Mouse (Mus musculus) intestine, embryonic 16.5 days (tissue): ENCODE results near the gene Armc10. TPM values are rescaled to one million over a fixed set of nuclear protein-coding genes. Genes with fewer than 3 reads are reported as not detected.
"Not testable (repeated sequence)": the region's sequence is repeated elsewhere in the genome, so short reads cannot be mapped to it uniquely, and the experiment has no call there.

Source experiments
- ATAC-seq: fragments of 200-750 bp; cut with Nextera tagmentation; 2 replicates; pipeline ENCODE4 v1.8.0; 2017; ENCODE audit warnings: moderate TSS enrichment, moderate library complexity
- H3K27ac ChIP-seq: fragments of 300-500 bp; sonication (generic); 2 replicates; pipeline ENCODE4 v1.5.1; 2014; ENCODE audit warnings: mild to moderate bottlenecking, low read length
- H3K27me3 ChIP-seq: fragments of 300-500 bp; sonication (generic); replicated peaks from 2 replicates; pipeline ENCODE4 v1.6.1; 2014; ENCODE audit warnings: low read length, control low read depth, mixed read lengths; ENCODE audit not compliant: control insufficient read depth, insufficient read depth
- H3K36me3 ChIP-seq: fragments of 300-500 bp; sonication (generic); 2 replicates; pipeline ENCODE4 v1.6.1; 2014; ENCODE audit warnings: low read length, control low read depth; ENCODE audit not compliant: control insufficient read depth, insufficient read depth
- H3K4me1 ChIP-seq: fragments of 300-500 bp; sonication (generic); 2 replicates; pipeline ENCODE4 v1.6.1; 2014; ENCODE audit warnings: low read length, control low read depth, mixed read lengths; ENCODE audit not compliant: control insufficient read depth, insufficient read depth
- H3K4me2 ChIP-seq: fragments of 300-500 bp; sonication (generic); 2 replicates; pipeline ENCODE4 v1.6.1; 2014; ENCODE audit warnings: low read depth, low read length, control low read depth
- H3K4me3 ChIP-seq: fragments of 300-500 bp; sonication (generic); 2 replicates; pipeline ENCODE4 v1.5.1; 2014; ENCODE audit warnings: mild to moderate bottlenecking, low read length
- H3K9ac ChIP-seq: fragments of 300-500 bp; sonication (generic); 2 replicates; pipeline ENCODE4 v1.6.1; 2014; ENCODE audit warnings: low read depth, low read length
- H3K9me3 ChIP-seq: fragments of 300-500 bp; sonication (generic); 2 replicates; pipeline ENCODE4 v1.6.1; 2016; ENCODE audit warnings: low read length, control low read depth; ENCODE audit not compliant: control insufficient read depth
- WGBS: fragments of 180-500 bp; shearing (Covaris S2); extraction: QIAGEN DNeasy Blood & Tissue Kit; methylation state at CpG from one replicate; pipeline ENCODE4 v1.1.7; 2014; 5-methylcytosine and 5-hydroxymethylcytosine counted together
- polyA plus RNA-seq: library from polyadenylated mRNA; unstranded; fragments of >200 nt; fragmentation: Nextera tagmentation; extraction: Ambion mirVana; gene quantifications from 2 replicates; pipeline ENCODE4 v1.2.1, GENCODE M21; 2015

The Armc10 gene
- polyA plus RNA-seq, 1 experiment from 2014 or later, result 31.2 TPM

DNA sequence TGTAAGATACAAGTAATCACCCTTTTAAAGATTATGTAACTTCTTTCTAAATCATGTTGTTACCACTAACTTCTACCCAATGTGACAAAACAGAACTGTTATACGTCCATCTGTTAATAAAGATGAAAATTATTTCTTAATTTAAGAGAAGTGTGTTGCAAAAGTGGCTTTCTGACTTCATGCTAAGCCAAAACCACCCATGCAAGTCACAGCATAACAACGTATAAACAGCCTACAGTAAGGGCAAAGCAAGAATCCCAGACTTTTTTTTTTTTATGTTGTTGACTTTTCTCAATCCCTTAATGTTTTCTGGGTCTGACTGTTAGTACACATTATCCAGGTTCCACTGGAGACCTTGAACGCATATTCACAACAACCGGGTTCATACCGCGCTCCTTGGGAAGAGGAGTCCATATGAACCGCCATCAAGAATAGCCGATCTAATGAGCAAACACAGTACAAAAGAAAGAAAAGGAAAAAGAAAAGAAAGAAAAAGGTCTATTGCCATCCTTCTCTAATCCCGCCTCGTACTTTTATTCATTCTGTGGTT lies 54.7 kb downstream of the Armc10 start:
- no peaks in the 10 kb centered on the region for H3K9me3 ChIP-seq
- H3K36me3 ChIP-seq, result no peaks in the 10 kb centered on the region
- WGBS, result 14% methylated on average over 10 of the region's 10 CpGs
- H3K27me3 ChIP-seq, result no peaks in the 10 kb centered on the region
- H3K4me1 ChIP-seq, result no peaks in the 10 kb centered on the region; the same call in 1 of the 2 replicates
- H3K4me3 ChIP-seq, result peak overlapping the region; percentile 73
- no peak overlapping the region for H3K27ac ChIP-seq
- H3K4me2 ChIP-seq, result peak overlapping the region; percentile 87
- no peak for ATAC-seq
- H3K9ac ChIP-seq, result no peak overlapping the region

DNA sequence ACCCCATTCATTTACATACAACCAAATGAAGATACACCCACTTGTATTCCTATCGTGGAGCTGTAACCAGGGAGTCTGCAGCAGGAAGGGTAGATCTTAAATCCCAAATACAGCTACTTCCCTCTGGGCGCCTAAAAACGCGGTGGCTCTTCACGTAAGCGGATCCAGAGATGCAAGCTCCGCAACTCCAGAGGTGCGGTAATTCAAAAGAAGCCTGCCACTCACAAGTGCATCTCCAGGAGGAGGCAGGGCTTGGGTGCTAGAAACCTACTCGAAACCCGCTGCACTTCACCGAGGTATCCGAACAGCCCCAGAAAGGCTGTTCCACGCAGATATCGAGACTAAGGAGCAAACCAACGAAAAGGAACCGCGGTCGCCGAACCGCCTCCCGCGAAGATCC lies 55.3 kb downstream of the Armc10 start:
- Histone ChIP-seq H3K27ac (peak overlapping the region; percentile 43), H3K9ac (peak overlapping the region; percentile 67), H3K9me3 (no peaks in the 10 kb centered on the region), H3K27me3 (no peaks in the 10 kb centered on the region), H3K4me3 (peak overlapping the region; percentile 73), H3K4me2 (peak overlapping the region; percentile 87), H3K4me1 (no peaks in the 10 kb centered on the region; the same call in 1 of the 2 replicates), H3K36me3 (no peaks in the 10 kb centered on the region)
- peak; percentile 58 for ATAC-seq
- 0% methylated on average over 22 of the region's 22 CpGs for WGBS

DNA sequence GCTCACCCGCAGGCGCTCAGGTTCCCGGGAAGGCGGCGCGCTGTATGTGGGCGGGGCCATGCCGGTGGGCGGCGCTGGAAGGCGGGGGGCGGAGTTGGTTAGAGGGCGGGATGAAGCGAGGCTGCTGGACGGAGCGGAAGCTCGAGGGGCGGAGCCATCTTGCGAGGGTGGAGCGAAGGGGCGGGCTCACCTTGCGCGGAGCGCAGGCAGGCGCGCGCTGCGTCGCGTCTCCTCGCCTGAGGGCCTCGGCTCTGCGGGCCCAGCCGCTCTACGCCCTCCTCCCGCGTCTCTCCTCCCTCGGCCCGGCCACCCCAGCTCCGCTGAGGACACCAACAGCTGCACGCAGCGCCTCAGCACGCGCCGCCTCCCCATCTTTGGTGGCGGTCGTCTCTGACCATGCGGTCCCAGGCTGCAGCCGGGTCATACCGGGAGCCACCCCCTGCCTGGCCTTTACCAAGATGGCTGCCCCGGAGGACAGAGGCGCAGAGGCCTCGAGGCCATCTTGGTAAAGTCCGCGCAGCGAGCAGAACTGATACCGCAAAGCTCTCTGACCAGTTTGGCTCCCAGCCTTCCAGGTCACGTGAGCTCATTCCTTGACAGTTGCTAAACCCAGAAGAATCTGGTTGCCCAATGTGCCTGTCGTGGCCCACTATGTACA lies 55.9 kb downstream of the Armc10 start, which contains the start of gene Napepld:
TSS of gene Napepld (minus strand) at position 46 of the 658 bp plus-strand sequence.
- peak within 1 kb of the TSS; percentile 73 for H3K4me3 ChIP-seq
- no peaks in the 10 kb centered on the region for H3K27me3 ChIP-seq
- under 1% methylated on average over 53 of the region's 59 CpGs for WGBS
- no peaks in the 10 kb centered on the region for H3K36me3 ChIP-seq
- H3K27ac ChIP-seq, result peak within 1 kb of the TSS; percentile 97
- peak; percentile 99 for ATAC-seq
- H3K4me2 ChIP-seq, result peak within 1 kb of the TSS; percentile 87
- peak within 1 kb of the TSS; percentile 95 for H3K9ac ChIP-seq
- no peaks in the 10 kb centered on the region for H3K9me3 ChIP-seq
- H3K4me1 ChIP-seq, result no peaks in the 10 kb centered on the region; the same call in 1 of the 2 replicates

- Histone ChIP-seq H3K4me1 (no peaks in the 10 kb centered on the region; the same call in 1 of the 2 replicates), H3K4me3 (peak overlapping the region; percentile 73), H3K9me3 (no peaks in the 10 kb centered on the region), H3K27me3 (no peaks in the 10 kb centered on the region), H3K9ac (peak overlapping the region; percentile 95), H3K27ac (peak overlapping the region; percentile 97), H3K36me3 (no peaks in the 10 kb centered on the region), H3K4me2 (peak overlapping the region; percentile 70)
- WGBS, result 58% methylated on average over 2 of the region's 2 CpGs
- no peak for ATAC-seq
Observed at GRCm38 (mm10) chr5:21702009-21702364, 56.4 kb downstream of the Armc10 start.

DNA sequence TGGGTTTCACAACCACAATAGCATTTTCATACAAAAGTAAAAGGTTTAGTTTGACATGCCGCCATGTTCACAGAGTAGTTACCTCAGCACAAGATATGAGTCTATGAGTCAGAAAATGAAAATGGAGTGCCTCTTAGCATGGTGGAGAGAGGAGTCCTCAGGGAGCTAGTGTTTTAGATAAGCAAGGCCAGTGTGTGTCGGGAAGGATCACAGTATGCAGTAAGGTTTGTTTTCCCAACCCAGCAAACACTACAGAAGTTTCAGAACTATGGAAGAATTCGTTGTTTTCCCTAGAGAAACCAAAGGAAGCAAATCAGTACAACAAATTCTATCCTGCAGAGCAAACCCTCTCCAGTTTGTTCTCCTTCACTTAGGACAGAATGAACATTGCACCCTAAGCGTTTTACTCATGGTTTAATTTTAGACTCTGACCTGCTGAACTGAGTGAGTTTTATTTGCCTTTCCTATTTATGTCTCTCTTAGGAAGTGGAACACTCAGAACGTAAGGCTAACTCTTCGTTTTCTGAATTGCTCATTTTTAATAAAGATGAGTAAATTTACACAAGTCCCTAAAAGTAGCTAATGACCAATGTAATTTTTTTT lies 57.4 kb downstream of the Armc10 start:
- Histone ChIP-seq H3K4me3 (no peak overlapping the region), H3K9me3 (no peaks in the 10 kb centered on the region), H3K27ac (peak overlapping the region; percentile 72; the same call in 1 of the 2 replicates), H3K4me1 (no peaks in the 10 kb centered on the region; the same call in 1 of the 2 replicates), H3K27me3 (no peaks in the 10 kb centered on the region), H3K9ac (no peak overlapping the region), H3K4me2 (no peak overlapping the region), H3K36me3 (no peaks in the 10 kb centered on the region)
- ATAC-seq, result no peak
- 62% methylated on average over 6 of the region's 6 CpGs for WGBS

- no peaks in the 10 kb centered on the region; the same call in 1 of the 2 replicates for H3K4me1 ChIP-seq
- no peak overlapping the region for H3K4me3 ChIP-seq
- H3K9ac ChIP-seq, result no peak overlapping the region
- H3K9me3 ChIP-seq, result no peaks in the 10 kb centered on the region
- H3K36me3 ChIP-seq, result no peaks in the 10 kb centered on the region
- ATAC-seq, result no peak
- no peak overlapping the region for H3K27ac ChIP-seq
- H3K27me3 ChIP-seq, result no peaks in the 10 kb centered on the region
- 69% methylated on average over 3 of the region's 3 CpGs for WGBS
- H3K4me2 ChIP-seq, result no peak overlapping the region
Observed at GRCm38 (mm10) chr5:21703708-21704107, 58.1 kb downstream of the Armc10 start.

DNA sequence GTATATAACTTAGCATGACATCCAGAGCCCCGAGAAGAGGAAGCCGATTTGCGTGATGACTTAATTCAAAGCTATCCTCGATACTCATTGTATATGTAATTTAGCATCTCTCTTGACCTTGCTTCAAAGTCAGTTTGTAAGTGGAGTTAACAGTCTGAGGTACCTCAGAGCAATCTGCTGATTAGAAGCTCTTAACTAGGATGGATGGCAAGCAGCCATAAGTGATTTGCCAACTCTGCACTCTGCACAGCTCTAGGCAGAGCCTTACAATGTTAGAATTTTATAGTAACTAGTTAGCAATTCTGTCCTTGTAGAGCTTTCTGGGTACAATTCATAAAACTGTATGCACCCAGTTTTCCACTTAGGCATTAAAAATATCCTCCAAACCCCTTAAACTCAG lies 60.9 kb downstream of the Armc10 start:
- 87% methylated on average over 4 of the region's 4 CpGs for WGBS
- no peaks in the 10 kb centered on the region for H3K36me3 ChIP-seq
- H3K4me3 ChIP-seq, result no peak overlapping the region
- H3K4me2 ChIP-seq, result no peak overlapping the region
- no peak overlapping the region for H3K27ac ChIP-seq
- no peak for ATAC-seq
- H3K9ac ChIP-seq, result no peak overlapping the region
- no peaks in the 10 kb centered on the region for H3K27me3 ChIP-seq
- H3K9me3 ChIP-seq, result no peaks in the 10 kb centered on the region
- no peaks in the 10 kb centered on the region; the same call in 1 of the 2 replicates for H3K4me1 ChIP-seq

DNA sequence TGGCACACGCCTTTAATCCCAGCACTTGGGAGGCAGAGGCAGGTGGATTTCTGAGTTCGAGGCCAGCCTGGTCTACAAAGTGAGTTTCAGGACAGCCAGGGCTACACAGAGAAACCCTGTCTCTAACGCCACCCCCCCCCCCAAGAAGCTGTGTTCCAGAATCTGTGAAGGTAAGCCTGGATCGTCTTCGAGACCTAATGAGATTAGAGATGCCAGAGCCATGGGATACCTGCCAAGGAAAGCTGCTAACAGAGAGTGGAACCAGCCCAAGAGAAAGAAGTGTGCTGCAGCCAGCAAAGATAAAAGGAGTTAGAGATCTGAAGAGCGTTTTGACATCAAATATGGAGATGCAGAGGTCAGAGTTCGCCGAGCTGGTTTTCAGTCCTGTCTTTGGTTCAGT lies 62.4 kb downstream of the Armc10 start:
- not testable (repeated sequence) for H3K9ac ChIP-seq, H3K4me3 ChIP-seq, H3K36me3 ChIP-seq, H3K27ac ChIP-seq, H3K4me1 ChIP-seq, H3K4me2 ChIP-seq, ATAC-seq, H3K9me3 ChIP-seq, H3K27me3 ChIP-seq
- WGBS, result 84% methylated on average over 8 of the region's 8 CpGs
